Comparison of ENCODE assay signal across 8 mouse cellular contexts in the genomic region with DNA sequence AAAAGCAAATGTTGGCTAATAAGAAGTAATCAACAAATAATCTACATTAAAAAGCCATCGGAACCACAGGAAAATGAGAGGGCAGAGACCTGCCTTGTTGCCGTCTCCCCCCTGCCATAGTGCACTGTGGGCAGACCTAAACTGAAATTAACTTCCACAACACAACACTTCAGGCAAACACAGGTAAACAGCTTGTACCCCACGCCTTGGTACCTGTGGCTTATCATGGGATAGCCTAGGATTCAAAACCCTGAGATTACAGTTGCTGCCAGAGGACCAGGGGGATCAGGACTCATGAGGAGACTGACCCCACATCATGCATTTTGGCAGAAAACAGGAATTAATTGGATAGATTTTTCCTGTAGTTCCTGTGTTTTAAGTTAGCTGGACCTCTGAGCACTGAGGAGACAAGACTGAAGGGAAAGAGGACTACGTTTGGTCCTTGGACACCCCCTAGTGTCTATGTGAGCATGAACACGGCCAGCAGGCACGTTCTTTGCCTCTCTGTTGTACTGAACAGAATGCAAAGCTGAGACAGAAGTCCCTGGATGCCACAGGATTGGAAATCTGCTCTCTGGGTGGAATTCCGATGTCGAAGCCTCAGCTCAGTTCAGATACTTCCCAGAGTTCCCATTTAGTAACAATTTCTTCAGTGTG.
A peak's percentile ranks its signal among the peaks of the same experiment; 100 is the strongest.
DNase-seq lines count a peak whose midpoint lies in the region; ATAC-seq and TF ChIP-seq lines count a peak whose summit lies in the region.

No protein-coding gene starts in this region.

- H3K36me3 ChIP-seq in kidney, adult 2 months (ENCODE audit: control insufficient read depth, insufficient read depth, low read length), result no peaks in the 10 kb centered on the region

- DNase-seq in gastrocnemius, postnatal 14 days, result peak; percentile 11
- DNase-seq in gastrocnemius, postnatal 25 days, result no peak
- peak; percentile 1 for DNase-seq in c-Kit-positive CD71-negative TER-119-negative erythroid progenitor cells, embryonic 14.5 days (ENCODE audit: low read depth)
- peak; percentile 28 for DNase-seq in kidney, adult 2 months
- peak; percentile 56 to 65 for DNase-seq in left cerebral cortex, postnatal 36 days (ENCODE audit: low spot score in 2 of 2)
- peak; percentile 26 for DNase-seq in neural tube, embryonic 10.5 days (ENCODE audit: extremely low spot score, low spot score)
- DNase-seq in thymus, adult 18-20 months, result no peak

- WGBS in kidney, adult 2 months, result 49% methylated on average over 8 of the region's 8 CpGs

- H3K27ac ChIP-seq in kidney, adult 2 months (ENCODE audit: insufficient read depth, low read depth, low read length), result no peak overlapping the region

- intact Hi-C loops in gastrocnemius, postnatal 14 days (cut with DNase I; ENCODE audit: low total_unique reads), result no loop called here
- intact Hi-C loops in left cerebral cortex, postnatal 36 days (cut with DNase I), result loop anchor here (10.0 kb wide), 2 partner anchors 209 to 1989 kb away; no protein-coding TSS in a partner anchor

- ATAC-seq in frontal cortex, adult (ENCODE audit: low TSS enrichment), result peak; percentile 100

- no peak overlapping the region for H3K4me3 ChIP-seq in kidney, adult 2 months (ENCODE audit: insufficient read depth, low read depth, low read length)

- TF ChIP-seq POLR2A in kidney, adult 2 months (IDR thresholded peaks at IDR 0.05; ENCODE audit: low read depth, low read length), result no peak

- H3K27me3 ChIP-seq in kidney, adult 2 months (replicated peaks; ENCODE audit: control insufficient read depth, insufficient read depth, low read length), result no peaks in the 10 kb centered on the region

- TF ChIP-seq CTCF in kidney, adult 2 months (conservative IDR thresholded peaks at IDR 0.05; ENCODE audit: insufficient read depth, insufficient read length, low read depth, low read length), result peak; percentile 67

- no peaks in the 10 kb centered on the region for H3K4me1 ChIP-seq in kidney, adult 2 months (ENCODE audit: control insufficient read depth, insufficient read depth, low read length)

Comparison
In these comparisons a context has a peak if more than half of its experiments do, and no peak if none do; other contexts are left out.
1. DNase-seq: peak in gastrocnemius, postnatal 14 days (single experiment), c-Kit-positive CD71-negative TER-119-negative erythroid progenitor cells, embryonic 14.5 days (single experiment), kidney, adult 2 months (single experiment), left cerebral cortex, postnatal 36 days (2 of 2) and neural tube, embryonic 10.5 days (single experiment); none in gastrocnemius, postnatal 25 days (single experiment) and thymus, adult 18-20 months (0 of 2).